Mouse (Mus musculus): ENCODE results near the gene Ccr7.

DNA sequence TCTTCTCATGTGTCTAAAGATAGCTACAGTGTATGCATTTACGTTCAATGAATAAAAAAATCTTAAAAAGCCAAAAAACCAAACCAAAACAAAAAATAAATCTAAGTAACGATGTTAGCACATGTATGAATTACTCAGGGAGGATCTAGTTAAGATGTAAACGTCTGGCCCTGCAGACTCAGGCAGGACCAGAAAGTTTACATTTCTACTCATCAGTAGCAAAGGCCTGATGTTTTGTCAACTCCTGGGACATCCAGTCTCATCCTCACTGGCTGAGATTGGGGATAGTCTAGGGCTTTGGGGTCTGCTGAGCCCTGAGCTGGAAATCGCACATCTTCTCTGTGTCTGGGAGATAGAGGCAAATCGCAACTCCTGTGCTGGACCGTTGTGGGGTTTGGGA lies 8.3 kb downstream of the Ccr7 start:
- TF ChIP-seq EP300 (IDR thresholded peaks at IDR 0.05; ENCODE audit: low read depth) (no peak), CTCF (IDR thresholded peaks at IDR 0.05; ENCODE audit: low read depth) (no peak)

Data from liver, postnatal 0 days (tissue).